Mouse (Mus musculus) testis, adult 2 months (tissue): ENCODE results near the gene Dnase1l3. TPM values are rescaled to one million over a fixed set of nuclear protein-coding genes. Genes with fewer than 3 reads are reported as not detected.

Source experiments
- H3K27ac ChIP-seq: fragments of 200-500 bp; 2 replicates; pipeline ENCODE4 v1.5.1; 2012; ENCODE audit warnings: low read depth, low read length; ENCODE audit not compliant: control insufficient read depth, insufficient read depth
- H3K27me3 ChIP-seq: fragments of 200-500 bp; 2 replicates; pipeline ENCODE4 v1.6.1; 2012; ENCODE audit warnings: mild to moderate bottlenecking, low read length, moderate library complexity; ENCODE audit not compliant: control insufficient read depth, insufficient read depth
- H3K36me3 ChIP-seq: fragments of 200-500 bp; 2 replicates; pipeline ENCODE4 v1.6.1; 2012; ENCODE audit warnings: mild to moderate bottlenecking, low read length; ENCODE audit not compliant: control insufficient read depth, insufficient read depth
- H3K4me1 ChIP-seq: fragments of 200-500 bp; 2 replicates; pipeline ENCODE4 v1.6.1; 2012; ENCODE audit warnings: low read length; ENCODE audit not compliant: control insufficient read depth, insufficient read depth
- H3K4me3 ChIP-seq: fragments of 200-500 bp; 2 replicates; pipeline ENCODE4 v1.5.1; 2012; ENCODE audit warnings: low read depth, mild to moderate bottlenecking, low read length, moderate library complexity, mixed read lengths; ENCODE audit not compliant: control insufficient read depth
- CTCF ChIP-seq: fragments of 200-500 bp; IDR thresholded peaks from 2 replicates; pipeline ENCODE4 v1.5.1; 2012; ENCODE audit warnings: low read depth, mild to moderate bottlenecking, inconsistent platforms, low read length, moderate library complexity; ENCODE audit not compliant: control insufficient read depth, insufficient read depth, insufficient replicate concordance
- POLR2A ChIP-seq: fragments of 200-500 bp; IDR thresholded peaks from 2 replicates; pipeline ENCODE4 v1.6.1; 2012; ENCODE audit warnings: low read depth, mild to moderate bottlenecking, inconsistent platforms, low read length, moderate library complexity; ENCODE audit not compliant: control insufficient read depth
- polyA plus RNA-seq: library from polyadenylated mRNA; depleted of rRNA; stranded (reverse); fragments of >200 nt; gene quantifications from 2 replicates; pipeline ENCODE4 v1.2.3, GENCODE M21; 2012

Gene Dnase1l3
- polyA plus RNA-seq, 1 experiment, result 1.1 TPM

DNA sequence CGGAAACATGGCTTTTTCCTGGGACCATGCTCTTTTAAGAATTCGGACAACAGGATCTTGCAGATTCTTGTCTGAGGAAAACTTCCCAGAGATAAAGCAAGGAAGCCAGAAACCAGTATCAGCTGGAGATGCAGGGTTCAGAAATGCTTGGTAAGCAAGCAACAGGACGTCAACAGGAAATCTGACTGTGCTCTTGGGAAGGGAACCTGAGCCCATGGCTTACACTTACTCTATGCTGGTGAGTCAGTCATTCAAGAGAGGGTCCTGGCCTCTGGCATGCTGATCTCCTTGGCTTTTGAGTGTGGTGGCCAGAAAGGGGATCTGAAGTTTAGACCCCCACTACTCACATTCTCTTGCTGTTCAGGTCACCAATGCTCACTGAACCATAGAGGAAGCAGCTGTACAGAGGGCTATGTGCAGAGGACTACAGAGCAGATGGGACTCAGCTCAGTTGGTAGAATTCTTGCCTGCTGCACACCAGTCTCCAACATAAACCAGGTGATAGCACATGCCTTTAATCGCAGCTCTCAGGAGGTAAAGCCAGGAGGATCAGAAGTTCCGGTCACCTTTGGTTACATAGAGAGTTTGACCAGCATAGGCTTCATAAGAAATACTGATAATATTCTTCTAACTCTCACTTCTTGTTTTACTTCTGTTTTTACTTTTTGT is 3.1 kb downstream of the Dnase1l3 start:
- no peak for TF ChIP-seq POLR2A
- no peak for TF ChIP-seq CTCF
- no peaks in the 10 kb centered on the region for H3K27me3 ChIP-seq
- no peak overlapping the region for H3K4me3 ChIP-seq
- H3K27ac ChIP-seq, result no peak overlapping the region
- no peaks in the 10 kb centered on the region for H3K36me3 ChIP-seq
- H3K4me1 ChIP-seq, result peaks cover 6% of the 10 kb centered on the region

DNA sequence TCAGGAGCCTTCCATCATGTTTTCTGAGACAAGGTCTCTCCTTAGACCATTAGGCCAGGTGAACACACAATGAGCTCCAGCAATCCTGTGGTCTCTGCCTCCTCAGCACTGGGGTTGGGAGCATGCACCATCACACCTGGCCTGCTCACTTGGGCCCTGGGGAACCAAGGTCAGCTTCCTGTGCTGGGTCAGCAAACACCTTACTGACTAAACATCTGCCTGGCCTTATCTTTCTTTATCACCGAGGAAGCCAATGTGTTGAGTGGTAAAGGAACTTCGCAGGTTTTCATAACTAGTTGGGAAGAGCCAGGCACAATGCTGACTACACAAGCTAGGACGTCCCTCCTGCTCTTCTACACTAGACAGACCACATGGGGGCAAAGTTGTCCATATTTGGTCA is 4.4 kb downstream of the Dnase1l3 start:
- Histone ChIP-seq H3K4me1 (peaks cover 6% of the 10 kb centered on the region), H3K36me3 (no peaks in the 10 kb centered on the region), H3K27me3 (no peaks in the 10 kb centered on the region), H3K4me3 (no peak overlapping the region), H3K27ac (no peak overlapping the region)
- TF ChIP-seq CTCF, result no peak
- TF ChIP-seq POLR2A, result no peak

DNA sequence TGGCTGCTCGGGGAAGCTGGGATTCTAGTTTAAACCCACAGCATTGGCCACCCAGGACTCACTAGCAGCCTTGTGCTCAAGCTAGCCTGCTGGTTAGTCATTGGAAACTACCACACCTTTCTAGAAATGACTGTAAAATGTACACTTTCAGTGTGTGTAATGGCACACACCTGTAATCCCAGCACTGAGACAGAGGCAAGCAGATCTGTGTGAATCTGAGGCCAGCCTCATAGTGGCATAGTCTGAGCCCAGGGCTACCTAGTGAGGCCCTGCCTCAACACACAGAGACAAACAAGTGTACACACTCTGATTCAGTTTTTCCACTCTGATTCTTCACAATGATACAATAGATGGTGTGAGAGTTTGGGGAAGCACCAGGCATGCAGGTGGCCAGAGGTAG is 5.0 kb downstream of the Dnase1l3 start:
- Histone ChIP-seq H3K36me3 (no peaks in the 10 kb centered on the region), H3K4me1 (peaks cover 6% of the 10 kb centered on the region), H3K4me3 (no peak overlapping the region), H3K27me3 (no peaks in the 10 kb centered on the region), H3K27ac (no peak overlapping the region)
- TF ChIP-seq CTCF, result no peak
- TF ChIP-seq POLR2A, result no peak

DNA sequence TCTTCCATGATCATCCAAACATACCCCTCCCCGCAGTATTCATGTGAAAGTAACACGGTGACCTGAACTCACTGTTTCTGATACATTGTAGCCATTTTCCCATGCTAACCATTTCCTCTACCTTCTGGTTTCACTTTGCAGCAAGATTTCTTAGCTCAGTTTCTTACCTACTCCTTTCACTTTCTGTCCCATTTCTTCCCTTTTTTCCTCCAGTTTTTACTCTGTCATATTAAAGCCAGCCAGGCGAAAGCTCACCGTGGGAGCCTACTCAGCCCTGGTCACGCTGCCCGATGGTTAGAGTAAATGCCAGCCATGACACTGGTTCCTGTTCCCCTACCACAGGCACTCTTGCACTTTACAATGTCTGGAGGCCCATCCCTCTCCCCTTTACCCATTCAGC is 7.5 kb downstream of the Dnase1l3 start:
- Histone ChIP-seq H3K27me3 (no peaks in the 10 kb centered on the region), H3K4me1 (peaks cover 6% of the 10 kb centered on the region), H3K36me3 (no peaks in the 10 kb centered on the region), H3K4me3 (no peak overlapping the region), H3K27ac (no peak overlapping the region)
- TF ChIP-seq CTCF (no peak), POLR2A (no peak)

DNA sequence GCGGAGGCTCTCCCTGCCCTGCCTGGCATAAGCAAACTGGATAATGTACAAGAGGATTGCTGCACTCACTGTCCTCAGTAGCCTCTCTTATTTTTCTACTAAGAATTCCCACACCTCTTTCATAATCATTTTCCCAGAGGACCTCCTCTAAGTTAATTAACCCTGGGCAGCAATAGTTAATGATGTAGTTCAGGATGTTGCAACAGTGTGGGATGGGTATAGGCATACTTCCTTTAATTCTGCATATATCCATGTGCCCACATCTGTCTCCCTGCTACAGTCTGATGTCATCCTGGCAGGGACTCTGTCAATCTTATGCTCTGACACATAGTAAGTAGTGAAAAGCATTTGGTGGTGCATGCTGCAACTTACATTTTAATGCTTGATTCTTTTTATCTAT is 13.1 kb downstream of the Dnase1l3 start:
- no peaks in the 10 kb centered on the region for H3K27me3 ChIP-seq
- TF ChIP-seq POLR2A (no peak), CTCF (no peak)
- H3K27ac ChIP-seq, result no peak overlapping the region
- H3K4me3 ChIP-seq, result no peak overlapping the region
- no peaks in the 10 kb centered on the region for H3K36me3 ChIP-seq
- H3K4me1 ChIP-seq, result no peaks in the 10 kb centered on the region; the same call in 1 of the 2 replicates

DNA sequence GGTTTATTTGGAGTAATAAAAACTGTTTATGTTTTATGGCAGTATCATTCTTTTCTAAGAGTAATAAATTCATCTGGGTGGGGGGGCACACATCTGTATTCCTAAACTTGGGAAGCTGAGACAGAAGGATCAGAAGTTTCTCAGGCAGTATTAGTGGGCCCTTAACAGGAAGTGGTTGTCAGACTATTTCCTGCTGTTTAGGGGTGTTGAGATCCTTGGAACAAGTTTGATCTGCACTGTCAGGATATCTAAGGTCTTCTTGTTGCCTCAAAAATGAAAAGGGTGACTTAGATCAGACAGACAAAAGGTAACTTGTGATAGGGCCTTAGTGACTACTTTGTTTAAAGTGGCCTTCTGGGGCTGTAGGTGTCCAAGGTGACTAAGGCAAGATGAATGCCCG is 16.2 kb downstream of the Dnase1l3 start:
- Histone ChIP-seq H3K36me3 (no peaks in the 10 kb centered on the region), H3K27me3 (no peaks in the 10 kb centered on the region), H3K4me1 (no peaks in the 10 kb centered on the region; the same call in 1 of the 2 replicates), H3K4me3 (no peak overlapping the region), H3K27ac (no peak overlapping the region)
- no peak for TF ChIP-seq CTCF
- TF ChIP-seq POLR2A, result no peak

DNA sequence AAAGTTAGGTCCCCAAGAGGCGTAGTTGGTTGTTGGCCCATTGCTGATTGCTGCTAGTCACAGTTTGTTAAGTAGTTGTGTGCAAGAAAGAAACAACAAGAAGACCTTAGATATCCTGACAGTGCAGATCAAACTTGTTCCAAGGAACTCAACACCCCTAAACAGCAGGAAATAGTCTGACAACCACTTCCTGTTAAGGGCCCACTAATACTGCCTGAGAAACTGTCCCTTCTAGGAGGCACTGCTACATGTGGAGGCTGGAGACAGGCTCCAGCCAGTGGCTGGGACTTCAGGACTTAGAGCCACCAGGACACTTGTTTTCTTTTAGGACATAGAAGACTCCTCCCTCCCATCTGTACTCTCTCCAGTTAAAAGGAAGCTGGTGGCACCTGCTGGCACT is 16.9 kb downstream of the Dnase1l3 start:
- no peaks in the 10 kb centered on the region for H3K27me3 ChIP-seq
- H3K4me1 ChIP-seq, result no peaks in the 10 kb centered on the region; the same call in 1 of the 2 replicates
- no peak for TF ChIP-seq POLR2A
- no peak for TF ChIP-seq CTCF
- H3K27ac ChIP-seq, result no peak overlapping the region
- no peaks in the 10 kb centered on the region for H3K36me3 ChIP-seq
- H3K4me3 ChIP-seq, result no peak overlapping the region
